Mouse (Mus musculus) midbrain, embryonic 16.5 days (tissue): ENCODE measurements at regions not wholly inside any gene's neighbourhood (a gene's known extent, or its start where the extent isn't known, plus 50 kb on each side); places are given as distances from the start of the nearest gene placed in this dataset.

Experiments used
- ATAC-seq: fragments of 200-750 bp; cut with Nextera tagmentation; 2 replicates; pipeline ENCODE4 v1.8.0; 2017; ENCODE audit warnings: moderate TSS enrichment
- H3K27ac ChIP-seq: fragments of 300-500 bp; sonication (generic); 2 replicates; pipeline ENCODE4 v1.5.1; 2014; ENCODE audit warnings: mild to moderate bottlenecking, low read length, mixed read lengths
- H3K27me3 ChIP-seq: fragments of 300-500 bp; sonication (generic); 2 replicates; pipeline ENCODE4 v1.6.1; 2014; ENCODE audit warnings: low read depth, low read length, mixed read lengths; ENCODE audit not compliant: control insufficient read depth, insufficient read depth
- H3K36me3 ChIP-seq: fragments of 300-500 bp; sonication (generic); 2 replicates; pipeline ENCODE4 v1.6.1; 2014; ENCODE audit warnings: mild to moderate bottlenecking, low read length, moderate library complexity, mixed read lengths; ENCODE audit not compliant: control insufficient read depth, insufficient read depth
- H3K4me1 ChIP-seq: fragments of 300-500 bp; sonication (generic); 2 replicates; pipeline ENCODE4 v1.6.1; 2014; ENCODE audit warnings: mild to moderate bottlenecking, low read length, mixed read lengths; ENCODE audit not compliant: control insufficient read depth, insufficient read depth
- H3K4me2 ChIP-seq: fragments of 300-500 bp; sonication (generic); 2 replicates; pipeline ENCODE4 v1.6.1; 2014; ENCODE audit warnings: mild to moderate bottlenecking, low read length, mixed read lengths
- H3K4me3 ChIP-seq: fragments of 300-500 bp; sonication (generic); 2 replicates; pipeline ENCODE4 v1.5.1; 2014; ENCODE audit warnings: low read depth, mild to moderate bottlenecking, low read length, moderate library complexity, mixed read lengths
- H3K9ac ChIP-seq: fragments of 300-500 bp; sonication (generic); 2 replicates; pipeline ENCODE4 v1.6.1; 2014; ENCODE audit warnings: low read depth, low read length, mixed read lengths
- H3K9me3 ChIP-seq: fragments of 300-500 bp; sonication (generic); replicated peaks from 2 replicates; pipeline ENCODE4 v1.6.1; 2014; ENCODE audit warnings: mild to moderate bottlenecking, low read length, mixed read lengths; ENCODE audit not compliant: control insufficient read depth, poor library complexity, severe bottlenecking
- WGBS: fragments of 180-500 bp; shearing (Covaris S2); extraction: QIAGEN DNeasy Blood & Tissue Kit; methylation state at CpG from one replicate; pipeline ENCODE4 v1.1.7; 2014; 5-methylcytosine and 5-hydroxymethylcytosine counted together

DNA sequence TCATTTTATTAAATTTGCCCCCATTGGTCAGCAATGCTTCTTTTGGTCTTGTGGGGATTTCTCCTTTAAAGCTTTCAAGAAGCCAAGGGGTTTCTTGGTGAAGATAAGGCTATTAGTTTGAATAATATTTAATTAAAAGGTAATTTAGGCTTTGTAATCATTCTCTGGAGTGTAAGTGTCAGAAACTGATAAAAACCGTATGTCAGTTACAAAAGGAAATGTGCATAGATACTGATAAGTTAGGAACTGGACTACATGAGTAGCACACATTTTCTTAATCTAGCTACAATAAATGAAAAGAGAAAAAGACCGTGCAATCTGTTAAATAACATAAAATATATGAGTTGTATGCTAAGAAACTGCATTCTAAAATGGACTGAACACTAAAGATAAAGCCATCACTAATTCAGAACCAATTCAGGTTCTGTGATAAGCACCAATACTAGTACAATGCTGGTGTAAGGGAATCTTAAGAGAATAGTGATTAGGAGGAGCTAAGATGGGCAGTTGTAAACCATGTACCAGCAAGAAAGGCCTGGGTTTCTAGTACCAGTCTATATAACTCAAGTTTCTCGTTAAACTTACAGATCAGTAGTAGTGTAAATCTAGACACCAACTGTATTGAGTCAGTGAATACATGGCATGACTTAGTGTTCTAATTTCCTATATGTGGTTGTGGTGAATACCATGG, 416.5 kb upstream of the Cdh9 start:
- no peaks in the 10 kb centered on the region for H3K36me3 ChIP-seq
- no peak for ATAC-seq
- no peaks in the 10 kb centered on the region for H3K4me1 ChIP-seq
- WGBS: 80% methylated on average over 3 of the region's 3 CpGs
- H3K4me2 ChIP-seq: no peak overlapping the region
- H3K27ac ChIP-seq: no peak overlapping the region
- H3K9ac ChIP-seq: no peak overlapping the region
- no peak overlapping the region for H3K4me3 ChIP-seq
- H3K27me3 ChIP-seq: no peaks in the 10 kb centered on the region
- H3K9me3 ChIP-seq: no peaks in the 10 kb centered on the region

DNA sequence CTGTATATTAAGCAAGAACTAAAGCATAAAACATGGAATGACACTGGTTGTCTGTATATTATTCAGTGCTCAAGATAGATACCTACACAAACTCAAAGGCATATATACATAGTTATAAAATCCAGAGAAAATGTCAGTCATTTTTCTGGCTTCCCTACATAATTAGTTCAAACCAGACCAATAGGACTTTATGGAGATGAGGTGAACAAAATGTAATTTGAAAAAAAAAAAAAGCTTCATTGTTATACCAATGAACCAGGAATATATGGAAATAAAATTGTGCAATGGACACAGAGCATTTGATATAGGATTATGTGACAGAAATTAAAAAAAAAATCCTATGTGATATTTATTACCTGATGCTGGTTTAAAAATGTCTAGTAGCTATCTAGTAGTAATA, 415.8 kb upstream of the Cdh9 start:
- Histone ChIP-seq H3K4me3 (no peak overlapping the region), H3K27ac (no peak overlapping the region), H3K4me2 (no peak overlapping the region), H3K27me3 (no peaks in the 10 kb centered on the region), H3K9ac (no peak overlapping the region), H3K9me3 (no peaks in the 10 kb centered on the region), H3K36me3 (no peaks in the 10 kb centered on the region), H3K4me1 (no peaks in the 10 kb centered on the region)
- ATAC-seq: no peak

DNA sequence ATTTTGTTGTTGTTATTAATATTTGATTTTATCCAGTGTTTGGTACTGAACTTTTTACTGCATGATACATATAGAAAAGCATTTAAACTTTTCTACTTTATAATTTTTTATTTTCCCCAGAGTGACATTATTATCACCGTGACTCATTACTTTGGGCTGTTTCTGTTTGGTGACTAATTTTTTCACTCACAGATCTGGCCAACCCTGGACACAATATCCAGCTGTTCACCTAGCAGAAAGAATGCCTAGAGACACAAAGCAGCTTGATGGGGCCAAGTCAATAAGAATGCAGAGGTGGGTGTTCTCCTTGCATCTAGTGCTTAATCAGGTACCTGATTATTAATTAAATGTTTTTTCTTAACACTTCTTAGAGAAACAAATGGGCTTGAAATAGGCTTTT, 414.7 kb upstream of the Cdh9 start:
- Histone ChIP-seq H3K4me2 (no peak overlapping the region), H3K27me3 (no peaks in the 10 kb centered on the region), H3K36me3 (no peaks in the 10 kb centered on the region), H3K4me1 (no peaks in the 10 kb centered on the region), H3K27ac (no peak overlapping the region), H3K9ac (no peak overlapping the region), H3K4me3 (no peak overlapping the region), H3K9me3 (no peaks in the 10 kb centered on the region)
- 86% methylated on average over 1 of the region's 1 CpGs for WGBS
- no peak for ATAC-seq

DNA sequence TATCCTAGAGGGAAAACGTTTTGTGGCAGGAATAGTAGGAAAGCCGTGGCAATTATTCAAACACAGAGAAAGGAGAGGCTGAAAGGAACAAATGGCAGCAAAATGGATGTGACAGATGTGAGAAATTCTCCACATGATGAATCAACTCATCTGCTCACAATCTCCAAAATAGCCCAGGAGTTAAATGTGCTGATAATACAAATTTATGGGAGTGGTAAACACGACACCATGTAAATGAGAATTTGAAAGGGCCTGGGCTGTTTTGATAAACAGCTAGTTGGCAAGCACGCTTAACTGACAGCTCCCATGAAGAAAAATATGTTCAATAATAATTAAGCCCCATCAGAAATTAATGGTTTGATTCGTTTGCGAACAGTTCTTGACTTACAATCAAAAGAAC, 413.9 kb upstream of the Cdh9 start:
- H3K9ac ChIP-seq: no peak overlapping the region
- 71% methylated on average over 6 of the region's 6 CpGs for WGBS
- no peak overlapping the region for H3K27ac ChIP-seq
- H3K4me3 ChIP-seq: no peak overlapping the region
- no peak overlapping the region for H3K4me2 ChIP-seq
- H3K36me3 ChIP-seq: no peaks in the 10 kb centered on the region
- no peaks in the 10 kb centered on the region for H3K9me3 ChIP-seq
- no peaks in the 10 kb centered on the region for H3K27me3 ChIP-seq
- no peaks in the 10 kb centered on the region for H3K4me1 ChIP-seq
- ATAC-seq: no peak

DNA sequence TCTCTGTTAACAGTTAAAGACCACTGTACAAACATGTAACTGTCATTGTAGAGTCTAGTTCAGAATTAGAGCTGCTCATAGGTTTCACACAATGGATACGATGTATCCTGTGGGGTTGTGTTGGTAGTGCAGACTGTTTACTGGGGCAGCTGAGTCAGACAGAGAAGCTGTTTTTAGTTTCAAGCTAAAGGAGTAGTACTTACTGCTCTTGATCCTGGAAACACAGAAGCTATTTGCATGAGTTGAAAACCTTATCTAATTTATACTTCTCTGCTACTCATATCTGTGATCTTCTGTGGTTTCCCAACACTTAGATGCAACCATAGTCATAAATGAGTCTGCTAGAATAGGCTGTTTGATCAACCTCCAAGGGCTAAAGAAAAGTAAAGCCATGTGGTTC, 413.5 kb upstream of the Cdh9 start:
- H3K9ac ChIP-seq: no peak overlapping the region
- no peaks in the 10 kb centered on the region for H3K27me3 ChIP-seq
- 87% methylated on average over 1 of the region's 1 CpGs for WGBS
- H3K4me2 ChIP-seq: no peak overlapping the region
- ATAC-seq: no peak
- no peaks in the 10 kb centered on the region for H3K4me1 ChIP-seq
- H3K9me3 ChIP-seq: no peaks in the 10 kb centered on the region
- H3K36me3 ChIP-seq: no peaks in the 10 kb centered on the region
- no peak overlapping the region for H3K4me3 ChIP-seq
- H3K27ac ChIP-seq: no peak overlapping the region

DNA sequence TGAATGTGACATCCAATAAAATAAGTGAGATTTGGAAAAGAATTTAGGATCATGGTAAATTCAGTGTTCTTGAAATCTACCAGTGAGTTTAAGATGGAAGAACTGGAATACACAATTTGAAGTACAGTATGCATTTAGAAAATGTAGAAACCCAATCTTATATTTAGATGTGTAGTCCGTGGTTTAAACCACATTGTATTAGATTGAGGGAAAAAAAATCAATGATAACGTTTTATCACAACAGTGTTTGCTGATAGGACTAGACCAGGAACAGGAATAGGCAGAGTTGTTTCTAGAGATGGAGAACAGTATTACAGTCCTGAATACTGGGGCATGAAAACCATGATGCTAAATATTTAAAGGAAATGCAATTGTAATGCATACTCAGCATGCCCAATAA, 402.2 kb upstream of the Cdh9 start:
- Histone ChIP-seq H3K9me3 (no peaks in the 10 kb centered on the region), H3K9ac (no peak overlapping the region), H3K27me3 (no peaks in the 10 kb centered on the region), H3K36me3 (no peaks in the 10 kb centered on the region), H3K4me2 (no peak overlapping the region), H3K4me1 (no peaks in the 10 kb centered on the region), H3K4me3 (no peak overlapping the region), H3K27ac (no peak overlapping the region)
- ATAC-seq: no peak
- 86% methylated on average over 2 of the region's 2 CpGs for WGBS
